Comparison of ENCODE assay signal across 24 mouse cellular contexts in the genomic region with DNA sequence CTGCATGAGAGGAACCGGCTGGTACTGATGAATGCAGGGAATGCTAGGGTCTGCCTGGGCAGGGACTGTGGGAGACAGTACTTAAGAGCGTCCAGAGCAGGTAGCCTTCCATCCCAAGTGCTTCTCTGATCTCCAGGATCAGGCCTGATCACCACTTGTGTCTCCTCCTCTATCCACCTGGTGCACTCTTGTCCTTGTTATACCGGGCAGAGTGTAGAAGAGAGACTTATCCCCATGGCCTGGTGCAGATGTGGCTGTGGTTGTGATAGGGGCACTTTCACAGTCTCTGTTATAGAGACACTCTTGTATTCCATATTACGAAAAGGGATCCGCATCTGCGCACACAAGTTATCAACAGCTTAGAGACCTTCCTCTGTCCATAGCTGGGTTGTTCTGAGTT. TPM values are rescaled to one million over a fixed set of nuclear protein-coding genes. Genes with fewer than 3 reads are reported as not detected.
DNase-seq lines count a peak whose midpoint lies in the region; ATAC-seq and TF ChIP-seq lines count a peak whose summit lies in the region.
"Had no signal": no experiment of that assay in that cellular context is flagged by ENCODE, and none has a peak within 500 bp of the region (broad histone marks: within the 10 kb centered on the region; RNA-seq: fewer than 3 reads in every experiment).

No protein-coding gene starts in this region.

- TF ChIP-seq CTCF in intestine, postnatal 0 days (IDR thresholded peaks at IDR 0.05; ENCODE audit: low read depth): no peak

- DNase-seq in forebrain, embryonic 11.5 days (ENCODE audit: low spot score): peak; percentile 42
- DNase-seq in intestine, embryonic 14.5 days (ENCODE audit: low spot score): peak; percentile 15
- peak; percentile 8 for DNase-seq in urinary bladder, adult 2 months (ENCODE audit: low spot score)
- no peak for DNase-seq in urinary bladder, adult 18-20 months (ENCODE audit: low spot score in 2 of 2)
- DNase-seq: adrenal gland, postnatal 10 days; adrenal gland, postnatal 25 days; B cell, adult 2 months; cerebellum, adult 11 months; cerebellum, adult 18-20 months; cerebellum, adult 8-10 months; cerebellum, adult 9-11 months; cerebellum, postnatal 14 days; cerebellum, postnatal 36 days; embryo, embryonic 11 days had no signal

- H3K9me3 ChIP-seq in forebrain, embryonic 11.5 days (ENCODE audit: control insufficient read depth, low read length): no peaks in the 10 kb centered on the region
- no peaks in the 10 kb centered on the region for H3K9me3 ChIP-seq in forebrain, embryonic 16.5 days (ENCODE audit: control insufficient read depth, low read length)
- no peaks in the 10 kb centered on the region for H3K9me3 ChIP-seq in intestine, embryonic 14.5 days (ENCODE audit: control insufficient read depth, low read length)
- no peaks in the 10 kb centered on the region for H3K9me3 ChIP-seq in intestine, postnatal 0 days (ENCODE audit: control insufficient read depth)
- H3K9me3 ChIP-seq: embryonic facial prominence, embryonic 13.5 days; embryonic facial prominence, embryonic 15.5 days; forebrain, embryonic 10.5 days; forebrain, embryonic 13.5 days; forebrain, embryonic 15.5 days had no signal

- H3K4me3 ChIP-seq in forebrain, embryonic 11.5 days (ENCODE audit: low read depth, low read length): no peak overlapping the region
- no peak overlapping the region for H3K4me3 ChIP-seq in forebrain, embryonic 16.5 days (replicated peaks; ENCODE audit: low read length)
- no peak overlapping the region for H3K4me3 ChIP-seq in intestine, embryonic 14.5 days (ENCODE audit: low read depth, low read length)
- no peak overlapping the region for H3K4me3 ChIP-seq in intestine, postnatal 0 days (ENCODE audit: low read depth, low read length)
- H3K4me3 ChIP-seq: embryonic facial prominence, embryonic 13.5 days; embryonic facial prominence, embryonic 15.5 days; erythroblast, embryonic 14.5 days; forebrain, embryonic 10.5 days; forebrain, embryonic 13.5 days; forebrain, embryonic 15.5 days had no signal

- no peak overlapping the region for H3K9ac ChIP-seq in forebrain, embryonic 11.5 days (ENCODE audit: low read length)
- no peak overlapping the region for H3K9ac ChIP-seq in forebrain, embryonic 16.5 days (replicated peaks; ENCODE audit: low read depth, low read length)
- H3K9ac ChIP-seq in intestine, embryonic 14.5 days (ENCODE audit: low read length): no peak overlapping the region
- no peak overlapping the region for H3K9ac ChIP-seq in intestine, postnatal 0 days (ENCODE audit: low read depth, low read length)
- H3K9ac ChIP-seq: embryonic facial prominence, embryonic 13.5 days; embryonic facial prominence, embryonic 15.5 days; forebrain, embryonic 13.5 days; forebrain, embryonic 15.5 days had no signal

- H3K4me1 ChIP-seq in forebrain, embryonic 11.5 days (replicated peaks; ENCODE audit: control insufficient read depth, insufficient read depth, low read length): no peaks in the 10 kb centered on the region
- no peaks in the 10 kb centered on the region for H3K4me1 ChIP-seq in forebrain, embryonic 16.5 days (replicated peaks; ENCODE audit: control insufficient read depth, insufficient read depth, low read length)
- no peaks in the 10 kb centered on the region for H3K4me1 ChIP-seq in intestine, embryonic 14.5 days (replicated peaks; ENCODE audit: control insufficient read depth, insufficient read depth, low read length)
- no peaks in the 10 kb centered on the region for H3K4me1 ChIP-seq in intestine, postnatal 0 days (replicated peaks; ENCODE audit: control insufficient read depth, insufficient read depth, low read length)
- H3K4me1 ChIP-seq: embryonic facial prominence, embryonic 13.5 days; embryonic facial prominence, embryonic 15.5 days; forebrain, embryonic 13.5 days; forebrain, embryonic 15.5 days had no signal

- no peak overlapping the region for H3K27ac ChIP-seq in forebrain, embryonic 11.5 days (ENCODE audit: low read depth, low read length)
- no peak overlapping the region for H3K27ac ChIP-seq in forebrain, embryonic 16.5 days (ENCODE audit: low read length)
- no peak overlapping the region for H3K27ac ChIP-seq in intestine, embryonic 14.5 days (ENCODE audit: low read depth)
- H3K27ac ChIP-seq in intestine, postnatal 0 days (ENCODE audit: low read depth, low read length): no peak overlapping the region
- H3K27ac ChIP-seq: embryonic facial prominence, embryonic 13.5 days; embryonic facial prominence, embryonic 15.5 days; forebrain, embryonic 10.5 days; forebrain, embryonic 13.5 days; forebrain, embryonic 15.5 days had no signal

- no peak overlapping the region for H3K4me2 ChIP-seq in forebrain, embryonic 11.5 days (ENCODE audit: low read depth, low read length, severe bottlenecking)
- H3K4me2 ChIP-seq in forebrain, embryonic 16.5 days (ENCODE audit: low read length): no peak overlapping the region
- no peak overlapping the region for H3K4me2 ChIP-seq in intestine, embryonic 14.5 days (ENCODE audit: low read length)
- H3K4me2 ChIP-seq in intestine, postnatal 0 days (replicated peaks; ENCODE audit: low read depth): no peak overlapping the region
- H3K4me2 ChIP-seq: embryonic facial prominence, embryonic 13.5 days; embryonic facial prominence, embryonic 15.5 days; forebrain, embryonic 13.5 days; forebrain, embryonic 15.5 days had no signal

- ATAC-seq in forebrain, embryonic 11.5 days (replicated peaks; ENCODE audit: low FRiP score): no peak
- no peak for ATAC-seq in forebrain, embryonic 16.5 days
- ATAC-seq in intestine, embryonic 14.5 days (replicated peaks; ENCODE audit: low FRiP score, low TSS enrichment, low read depth): no peak
- ATAC-seq in intestine, postnatal 0 days: no peak
- ATAC-seq: CD4-positive, CD25-positive, alpha-beta regulatory T cell, adult 4 months; forebrain, embryonic 13.5 days; forebrain, embryonic 15.5 days had no signal

- WGBS in forebrain, embryonic 11.5 days: 92% methylated on average over 6 of the region's 6 CpGs
- 88% methylated on average over 6 of the region's 6 CpGs for WGBS in forebrain, embryonic 16.5 days
- WGBS in intestine, embryonic 14.5 days: 82% methylated on average over 6 of the region's 6 CpGs
- WGBS in intestine, postnatal 0 days: 90% methylated on average over 6 of the region's 6 CpGs

- no peaks in the 10 kb centered on the region for H3K36me3 ChIP-seq in forebrain, embryonic 11.5 days (ENCODE audit: control insufficient read depth, insufficient read depth, low read length)
- H3K36me3 ChIP-seq in forebrain, embryonic 16.5 days (ENCODE audit: control insufficient read depth, insufficient read depth): no peaks in the 10 kb centered on the region
- H3K36me3 ChIP-seq in intestine, embryonic 14.5 days (ENCODE audit: control insufficient read depth, insufficient read depth, low read length): no peaks in the 10 kb centered on the region
- no peaks in the 10 kb centered on the region for H3K36me3 ChIP-seq in intestine, postnatal 0 days (ENCODE audit: control insufficient read depth, insufficient read depth)
- H3K36me3 ChIP-seq: embryonic facial prominence, embryonic 13.5 days; embryonic facial prominence, embryonic 15.5 days; forebrain, embryonic 10.5 days; forebrain, embryonic 15.5 days had no signal

- no peaks in the 10 kb centered on the region for H3K27me3 ChIP-seq in forebrain, embryonic 11.5 days (ENCODE audit: control insufficient read depth, insufficient read depth, low read length)
- H3K27me3 ChIP-seq in forebrain, embryonic 16.5 days (replicated peaks; ENCODE audit: control insufficient read depth, insufficient read depth, low read length): no peaks in the 10 kb centered on the region
- H3K27me3 ChIP-seq in intestine, embryonic 14.5 days (replicated peaks; ENCODE audit: control insufficient read depth, insufficient read depth, low read length): no peaks in the 10 kb centered on the region
- no peaks in the 10 kb centered on the region for H3K27me3 ChIP-seq in intestine, postnatal 0 days (replicated peaks; ENCODE audit: control insufficient read depth, insufficient read depth, low read length)
- H3K27me3 ChIP-seq: CH12.LX; embryonic facial prominence, embryonic 13.5 days; embryonic facial prominence, embryonic 15.5 days; forebrain, embryonic 13.5 days; forebrain, embryonic 15.5 days had no signal

RNA-seq across cellular contexts. Expression of a gene that starts 41.5 kb away (rescaled TPM):
- polyA plus RNA-seq in forebrain, embryonic 11.5 days (2014; fragmentation: Nextera tagmentation; extraction: Ambion mirVana): 17.7 and 23.1 TPM in 2 replicates
- 29.0 and 30.6 TPM in 2 replicates for polyA plus RNA-seq in forebrain, embryonic 16.5 days (2015; fragmentation: Nextera tagmentation; extraction: Ambion mirVana)
- 14.0 and 14.3 TPM in 2 replicates for polyA plus RNA-seq in intestine, embryonic 14.5 days (2014; fragmentation: Nextera tagmentation; extraction: Ambion mirVana)
- 14.3 and 15.1 TPM in 2 replicates for polyA plus RNA-seq in intestine, postnatal 0 days (2015; fragmentation: Nextera tagmentation; extraction: Ambion mirVana)
- 38.5 and 48.2 TPM in 2 replicates for polyA plus RNA-seq in urinary bladder, adult 2 months (2012; rRNA removed)

Comparison
In these comparisons a context has a peak if more than half of its experiments do, and no peak if none do; other contexts are left out.
1. DNase-seq: peak in forebrain, embryonic 11.5 days (single experiment), intestine, embryonic 14.5 days (single experiment) and urinary bladder, adult 2 months (single experiment); none in urinary bladder, adult 18-20 months (0 of 2).